30 mouse cellular contexts compared by ENCODE assay signal in the genomic region with DNA sequence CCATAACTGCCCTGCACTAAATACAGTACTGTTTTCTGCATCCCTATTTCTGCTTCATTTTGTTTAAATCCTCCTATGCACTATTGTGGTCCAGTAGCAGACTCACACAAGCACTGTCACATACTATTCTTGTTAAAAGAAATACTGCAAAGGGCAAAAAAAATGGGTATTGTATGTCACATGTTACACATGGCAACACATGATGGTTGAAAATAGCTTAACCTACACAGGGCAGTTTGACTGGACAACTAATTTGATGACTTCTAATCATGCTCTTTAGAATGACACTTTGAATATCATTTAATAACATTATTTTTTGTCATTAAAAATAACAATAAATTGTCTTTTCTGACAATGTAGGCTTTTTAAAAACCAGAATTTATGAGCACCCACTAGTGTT.
"Had no signal": no experiment of that assay in that cellular context is flagged by ENCODE, and none has a peak within 500 bp of the region (broad histone marks: within the 10 kb centered on the region; RNA-seq: fewer than 3 reads in every experiment).

No protein-coding gene starts in this region.

- H3K9ac ChIP-seq: limb, embryonic 12.5 days; limb, embryonic 13.5 days; limb, embryonic 15.5 days; liver, embryonic 12.5 days; liver, embryonic 13.5 days; liver, embryonic 14.5 days; liver, embryonic 15.5 days; liver, postnatal 0 days; lung, embryonic 14.5 days; lung, embryonic 15.5 days; midbrain, embryonic 12.5 days; midbrain, embryonic 13.5 days; midbrain, embryonic 15.5 days; neural tube, embryonic 12.5 days had no signal

- DNase-seq: left cerebral cortex, postnatal 4 days; liver; liver, embryonic 13.5 days; liver, postnatal 0 days; lung, adult 18-20 months; lung, adult 2 months; lung, embryonic 14.5 days; lung, postnatal 10 days; lung, postnatal 14 days; lung, postnatal 36 days; lung, postnatal 4 days had no signal

- H3K27me3 ChIP-seq: limb, embryonic 12.5 days; limb, embryonic 13.5 days; limb, embryonic 15.5 days; liver, embryonic 12.5 days; liver, embryonic 13.5 days; liver, embryonic 15.5 days; lung, embryonic 15.5 days; megakaryocyte, embryonic 14.5 days; midbrain, embryonic 12.5 days; midbrain, embryonic 13.5 days; midbrain, embryonic 15.5 days; neural tube, embryonic 12.5 days had no signal

- H3K4me3 ChIP-seq: left cerebral cortex, adult 2 months; limb, embryonic 10.5 days; limb, embryonic 12.5 days; limb, embryonic 13.5 days; limb, embryonic 15.5 days; liver, embryonic 12.5 days; liver, embryonic 13.5 days; liver, embryonic 15.5 days; lung, embryonic 15.5 days; megakaryocyte, embryonic 14.5 days; midbrain, embryonic 10.5 days; midbrain, embryonic 12.5 days; midbrain, embryonic 13.5 days; midbrain, embryonic 15.5 days; myocyte; neural tube, embryonic 12.5 days had no signal

- H3K27ac ChIP-seq: left cerebral cortex, adult 2 months; limb, embryonic 10.5 days; limb, embryonic 12.5 days; limb, embryonic 13.5 days; limb, embryonic 15.5 days; liver, embryonic 12.5 days; liver, embryonic 13.5 days; liver, embryonic 14.5 days; liver, embryonic 15.5 days; lung, embryonic 15.5 days; macrophage; midbrain, embryonic 10.5 days; midbrain, embryonic 12.5 days; midbrain, embryonic 13.5 days; midbrain, embryonic 15.5 days; neural tube, embryonic 12.5 days had no signal

- H3K4me2 ChIP-seq: limb, embryonic 12.5 days; limb, embryonic 13.5 days; limb, embryonic 15.5 days; liver, embryonic 11.5 days; liver, embryonic 12.5 days; liver, embryonic 13.5 days; liver, embryonic 15.5 days; lung, embryonic 14.5 days; lung, embryonic 15.5 days; midbrain, embryonic 12.5 days; midbrain, embryonic 13.5 days; midbrain, embryonic 15.5 days; neural tube, embryonic 12.5 days had no signal

- ATAC-seq: liver, embryonic 12.5 days; liver, postnatal 0 days; lung, postnatal 0 days; midbrain, embryonic 13.5 days; midbrain, embryonic 15.5 days had no signal

- H3K9me3 ChIP-seq: limb, embryonic 10.5 days; limb, embryonic 12.5 days; limb, embryonic 13.5 days; limb, embryonic 15.5 days; liver, embryonic 12.5 days; liver, embryonic 13.5 days; liver, embryonic 15.5 days; lung, embryonic 15.5 days; megakaryocyte, embryonic 14.5 days; midbrain, embryonic 10.5 days; midbrain, embryonic 12.5 days; midbrain, embryonic 13.5 days; midbrain, embryonic 15.5 days; neural tube, embryonic 12.5 days had no signal

- H3K4me1 ChIP-seq: limb, embryonic 10.5 days; limb, embryonic 12.5 days; limb, embryonic 13.5 days; limb, embryonic 15.5 days; liver, embryonic 12.5 days; liver, embryonic 13.5 days; liver, embryonic 15.5 days; lung, embryonic 15.5 days; megakaryocyte, embryonic 14.5 days; midbrain, embryonic 12.5 days; midbrain, embryonic 13.5 days; midbrain, embryonic 15.5 days; neural tube, embryonic 12.5 days had no signal

- H3K36me3 ChIP-seq: limb, embryonic 10.5 days; limb, embryonic 12.5 days; limb, embryonic 13.5 days; limb, embryonic 15.5 days; liver, embryonic 12.5 days; liver, embryonic 13.5 days; liver, embryonic 15.5 days; lung, embryonic 15.5 days; midbrain, embryonic 10.5 days; midbrain, embryonic 12.5 days; midbrain, embryonic 13.5 days; midbrain, embryonic 15.5 days; neural tube, embryonic 12.5 days had no signal
